Mouse (Mus musculus) midbrain, embryonic 16.5 days (tissue): Measurements from ENCODE around the gene Tns4. TPM values are rescaled to one million over a fixed set of nuclear protein-coding genes. Genes with fewer than 3 reads are reported as not detected.
A peak's percentile ranks its signal among the peaks of the same experiment; 100 is the strongest.

Experiments
- ATAC-seq: fragments of 200-750 bp; cut with Nextera tagmentation; 2 replicates; pipeline ENCODE4 v1.8.0; 2017; ENCODE audit warnings: moderate TSS enrichment
- H3K27ac ChIP-seq: fragments of 300-500 bp; sonication (generic); 2 replicates; pipeline ENCODE4 v1.5.1; 2014; ENCODE audit warnings: mild to moderate bottlenecking, low read length, mixed read lengths
- H3K27me3 ChIP-seq: fragments of 300-500 bp; sonication (generic); 2 replicates; pipeline ENCODE4 v1.6.1; 2014; ENCODE audit warnings: low read depth, low read length, mixed read lengths; ENCODE audit not compliant: control insufficient read depth, insufficient read depth
- H3K36me3 ChIP-seq: fragments of 300-500 bp; sonication (generic); 2 replicates; pipeline ENCODE4 v1.6.1; 2014; ENCODE audit warnings: mild to moderate bottlenecking, low read length, moderate library complexity, mixed read lengths; ENCODE audit not compliant: control insufficient read depth, insufficient read depth
- H3K4me1 ChIP-seq: fragments of 300-500 bp; sonication (generic); 2 replicates; pipeline ENCODE4 v1.6.1; 2014; ENCODE audit warnings: mild to moderate bottlenecking, low read length, mixed read lengths; ENCODE audit not compliant: control insufficient read depth, insufficient read depth
- H3K4me2 ChIP-seq: fragments of 300-500 bp; sonication (generic); 2 replicates; pipeline ENCODE4 v1.6.1; 2014; ENCODE audit warnings: mild to moderate bottlenecking, low read length, mixed read lengths
- H3K4me3 ChIP-seq: fragments of 300-500 bp; sonication (generic); 2 replicates; pipeline ENCODE4 v1.5.1; 2014; ENCODE audit warnings: low read depth, mild to moderate bottlenecking, low read length, moderate library complexity, mixed read lengths
- H3K9ac ChIP-seq: fragments of 300-500 bp; sonication (generic); 2 replicates; pipeline ENCODE4 v1.6.1; 2014; ENCODE audit warnings: low read depth, low read length, mixed read lengths
- H3K9me3 ChIP-seq: fragments of 300-500 bp; sonication (generic); replicated peaks from 2 replicates; pipeline ENCODE4 v1.6.1; 2014; ENCODE audit warnings: mild to moderate bottlenecking, low read length, mixed read lengths; ENCODE audit not compliant: control insufficient read depth, poor library complexity, severe bottlenecking
- WGBS: fragments of 180-500 bp; shearing (Covaris S2); extraction: QIAGEN DNeasy Blood & Tissue Kit; methylation state at CpG from one replicate; pipeline ENCODE4 v1.1.7; 2014; 5-methylcytosine and 5-hydroxymethylcytosine counted together
- polyA plus RNA-seq: library from polyadenylated mRNA; unstranded; fragments of >200 nt; fragmentation: Nextera tagmentation; extraction: Ambion mirVana; gene quantifications from 2 replicates; pipeline ENCODE4 v1.2.1, GENCODE M21; 2015

The Tns4 gene
- polyA plus RNA-seq, 1 experiment from 2014 or later, result 0.09 TPM

DNA sequence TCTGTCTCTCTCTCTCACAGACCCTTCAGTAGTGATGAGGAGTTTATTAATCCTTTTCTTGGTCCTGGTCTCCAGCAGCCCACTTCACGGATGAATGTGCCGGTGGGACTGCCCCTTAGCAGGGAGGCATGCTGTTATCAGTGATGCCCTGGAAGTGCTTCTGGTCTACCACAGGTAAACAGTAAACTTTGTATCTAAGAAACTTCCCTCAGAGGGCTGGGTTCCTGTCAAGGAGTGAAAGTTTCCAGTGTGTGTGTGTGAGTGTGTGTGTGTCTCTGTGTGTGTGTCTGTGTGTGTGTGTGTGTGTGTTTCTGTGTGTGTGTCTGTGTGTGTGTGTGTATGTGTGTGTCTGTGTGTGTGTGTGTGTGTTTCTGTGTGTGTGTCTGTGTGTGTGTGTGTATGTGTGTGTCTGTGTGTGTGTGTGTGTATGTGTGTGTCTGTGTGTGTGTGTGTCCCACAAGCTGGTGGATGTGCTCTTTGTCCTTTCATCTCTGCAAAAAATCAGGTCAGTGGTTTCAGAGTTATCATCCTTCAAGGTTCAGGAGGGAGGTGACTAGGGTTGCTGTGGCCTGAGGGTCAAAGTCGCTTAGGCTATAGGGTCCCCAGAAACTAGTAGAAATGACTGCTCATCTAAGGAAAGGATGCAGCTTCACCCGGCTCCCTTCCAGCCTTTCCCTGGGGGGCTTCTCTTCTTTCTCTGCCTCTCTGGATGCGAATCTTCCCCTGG, 41.8 kb upstream of the Tns4 start:
- Histone ChIP-seq H3K9ac (no peak overlapping the region), H3K9me3 (no peaks in the 10 kb centered on the region), H3K27me3 (no peaks in the 10 kb centered on the region), H3K27ac (no peak overlapping the region), H3K4me1 (peaks cover 12% of the 10 kb centered on the region), H3K36me3 (no peaks in the 10 kb centered on the region), H3K4me3 (no peak overlapping the region), H3K4me2 (no peak overlapping the region)
- WGBS, result 69% methylated on average over 5 of the region's 5 CpGs
- no peak for ATAC-seq

DNA sequence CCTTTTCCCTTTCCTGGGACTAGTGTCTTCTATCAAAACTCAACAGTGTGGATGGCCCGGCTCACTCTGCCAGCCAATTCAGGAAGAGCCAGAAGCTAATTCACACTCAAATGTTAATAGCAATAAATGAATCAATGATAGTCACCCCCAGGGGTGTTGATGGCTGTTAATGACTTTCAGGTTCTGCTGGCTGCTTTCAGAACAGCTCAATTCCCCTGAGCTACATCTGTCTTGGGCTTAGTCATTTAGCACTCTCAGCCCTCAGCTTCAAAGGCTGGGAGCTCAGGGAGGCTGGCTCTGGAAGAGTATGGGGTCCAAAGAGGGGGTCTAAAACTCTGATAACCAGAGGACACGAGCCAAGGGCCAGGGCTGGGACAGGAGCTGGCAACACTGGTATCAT, 40.2 kb upstream of the Tns4 start:
- H3K36me3 ChIP-seq, result no peaks in the 10 kb centered on the region
- H3K9ac ChIP-seq, result no peak overlapping the region
- no peak for ATAC-seq
- H3K9me3 ChIP-seq, result no peaks in the 10 kb centered on the region
- WGBS, result 60% methylated on average over 2 of the region's 2 CpGs
- H3K4me3 ChIP-seq, result no peak overlapping the region
- no peak overlapping the region for H3K4me2 ChIP-seq
- no peak overlapping the region for H3K27ac ChIP-seq
- peaks cover 12% of the 10 kb centered on the region for H3K4me1 ChIP-seq
- no peaks in the 10 kb centered on the region for H3K27me3 ChIP-seq

DNA sequence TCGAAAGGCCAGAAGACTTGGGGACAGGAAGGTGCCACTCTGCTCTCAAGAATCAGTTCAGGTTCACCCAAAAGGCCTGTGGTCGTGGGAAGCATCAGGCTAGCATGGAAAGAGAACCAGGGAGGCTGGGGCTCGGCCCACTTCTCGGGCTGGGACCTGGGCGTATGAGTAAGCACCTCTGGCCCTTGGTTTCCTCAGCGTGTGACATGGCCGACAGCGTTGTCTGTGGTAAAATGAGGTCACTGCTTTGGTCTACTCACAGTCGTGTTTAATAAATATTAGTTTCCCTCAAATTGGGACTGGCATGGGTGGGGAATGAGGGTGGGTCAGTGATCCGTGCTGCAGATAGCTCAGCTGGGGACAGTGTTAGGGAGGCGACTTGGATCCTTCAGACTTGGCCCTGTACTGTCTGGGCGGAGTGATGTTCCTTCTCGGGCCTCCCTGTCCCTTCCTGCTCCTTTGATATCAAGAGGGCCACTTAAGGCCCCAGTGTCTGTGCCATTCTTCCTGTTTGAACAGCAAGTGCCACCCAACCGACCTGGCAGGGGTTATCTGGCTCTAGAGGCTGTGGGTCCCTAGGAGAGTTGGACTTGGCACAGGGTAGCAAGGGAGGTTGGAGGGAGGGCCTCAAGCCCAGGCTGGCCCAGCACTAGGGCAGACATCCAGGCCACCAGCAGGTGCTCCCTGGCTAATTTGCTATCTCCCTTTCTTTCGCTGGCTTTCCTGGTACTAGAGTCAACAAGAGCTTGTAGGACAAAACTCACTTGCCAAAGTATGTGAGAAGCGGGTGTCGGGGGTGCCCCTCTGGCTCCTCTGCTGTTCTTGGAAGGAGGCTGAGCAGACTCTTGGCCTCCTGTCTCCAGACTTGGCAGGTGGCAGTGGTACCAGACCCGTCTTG, 38.9 kb upstream of the Tns4 start:
- no peak overlapping the region for H3K9ac ChIP-seq
- no peak overlapping the region for H3K4me3 ChIP-seq
- H3K4me2 ChIP-seq, result no peak overlapping the region
- no peaks in the 10 kb centered on the region for H3K36me3 ChIP-seq
- no peak overlapping the region for H3K27ac ChIP-seq
- no peaks in the 10 kb centered on the region for H3K27me3 ChIP-seq
- ATAC-seq, result no peak
- H3K4me1 ChIP-seq, result peaks cover 12% of the 10 kb centered on the region
- WGBS, result 84% methylated on average over 18 of the region's 18 CpGs
- no peaks in the 10 kb centered on the region; the same call in 1 of the 2 replicates for H3K9me3 ChIP-seq

DNA sequence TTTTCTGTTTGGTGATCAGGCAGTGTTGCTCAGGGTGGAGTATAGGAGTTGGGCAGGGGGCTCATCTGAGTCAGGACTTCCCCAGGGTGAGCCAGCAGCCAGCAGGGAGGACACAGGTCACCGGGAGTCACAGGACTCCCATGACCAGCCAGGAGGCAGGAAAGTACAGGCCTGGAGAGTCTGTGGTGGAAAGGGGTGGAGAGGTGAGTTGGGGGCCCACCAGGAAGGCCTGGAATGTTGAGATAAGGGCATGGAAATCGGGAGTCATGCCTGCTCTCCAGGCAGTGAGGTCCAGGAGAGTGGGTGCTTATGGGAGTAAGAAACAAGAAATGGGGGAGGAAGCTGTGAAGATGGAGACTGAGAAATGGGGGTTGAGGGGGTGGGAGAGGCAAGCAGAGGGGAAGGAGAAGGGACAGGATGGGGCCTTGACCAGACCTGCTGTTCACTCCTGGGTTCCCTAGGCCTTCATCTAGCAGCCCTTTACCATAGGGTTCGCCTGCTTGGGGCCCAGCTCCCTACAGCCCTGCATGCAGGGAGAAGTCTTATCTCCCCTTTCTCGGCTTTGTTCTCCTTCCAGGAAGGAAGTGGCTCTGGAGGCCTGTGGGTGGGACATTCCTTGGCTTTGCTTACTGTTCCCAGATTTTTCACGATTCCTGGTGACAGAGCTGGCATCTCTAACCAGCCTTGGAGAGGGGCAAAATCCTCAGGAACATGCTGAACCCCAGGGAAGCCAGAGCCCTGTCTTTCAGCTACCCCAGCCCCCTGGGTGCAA, 37.6 kb upstream of the Tns4 start:
- 51% methylated on average over 5 of the region's 5 CpGs for WGBS
- H3K4me3 ChIP-seq, result no peak overlapping the region
- H3K9ac ChIP-seq, result 0 out of 2 replicates have a peak overlapping the region, but pooled peaks have one; percentile 7
- H3K36me3 ChIP-seq, result no peaks in the 10 kb centered on the region
- no peak overlapping the region for H3K4me2 ChIP-seq
- peaks cover 4% of the 10 kb centered on the region for H3K4me1 ChIP-seq
- ATAC-seq, result no peak
- no peaks in the 10 kb centered on the region; the same call in 1 of the 2 replicates for H3K9me3 ChIP-seq
- no peaks in the 10 kb centered on the region for H3K27me3 ChIP-seq
- H3K27ac ChIP-seq, result no peak overlapping the region

DNA sequence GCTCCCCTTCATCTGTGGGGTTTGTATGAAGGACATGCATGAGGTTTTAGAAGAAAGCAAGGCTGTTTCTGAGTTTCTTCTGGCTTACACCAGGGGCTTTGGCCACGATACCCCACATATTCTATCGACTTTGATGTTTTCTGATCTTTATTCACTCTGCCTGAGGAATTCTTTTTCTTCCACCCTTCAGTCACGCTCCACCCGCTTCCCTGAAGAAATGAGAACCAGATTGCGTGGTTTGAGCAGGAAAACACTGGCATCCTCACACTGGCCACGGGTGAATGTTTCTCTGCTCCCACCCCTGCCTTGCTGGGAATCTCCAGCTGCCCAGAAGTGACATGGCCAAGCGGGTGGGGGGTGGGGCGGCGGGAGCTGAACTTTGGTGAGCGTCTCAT, 35.5 kb upstream of the Tns4 start:
- Histone ChIP-seq H3K9ac (no peak overlapping the region), H3K36me3 (no peaks in the 10 kb centered on the region), H3K4me1 (peaks cover 9% of the 10 kb centered on the region), H3K9me3 (no peaks in the 10 kb centered on the region; the same call in 1 of the 2 replicates), H3K27me3 (no peaks in the 10 kb centered on the region), H3K4me2 (no peak overlapping the region), H3K4me3 (no peak overlapping the region), H3K27ac (no peak overlapping the region)
- ATAC-seq, result no peak
- WGBS, result 45% methylated on average over 10 of the region's 10 CpGs

DNA sequence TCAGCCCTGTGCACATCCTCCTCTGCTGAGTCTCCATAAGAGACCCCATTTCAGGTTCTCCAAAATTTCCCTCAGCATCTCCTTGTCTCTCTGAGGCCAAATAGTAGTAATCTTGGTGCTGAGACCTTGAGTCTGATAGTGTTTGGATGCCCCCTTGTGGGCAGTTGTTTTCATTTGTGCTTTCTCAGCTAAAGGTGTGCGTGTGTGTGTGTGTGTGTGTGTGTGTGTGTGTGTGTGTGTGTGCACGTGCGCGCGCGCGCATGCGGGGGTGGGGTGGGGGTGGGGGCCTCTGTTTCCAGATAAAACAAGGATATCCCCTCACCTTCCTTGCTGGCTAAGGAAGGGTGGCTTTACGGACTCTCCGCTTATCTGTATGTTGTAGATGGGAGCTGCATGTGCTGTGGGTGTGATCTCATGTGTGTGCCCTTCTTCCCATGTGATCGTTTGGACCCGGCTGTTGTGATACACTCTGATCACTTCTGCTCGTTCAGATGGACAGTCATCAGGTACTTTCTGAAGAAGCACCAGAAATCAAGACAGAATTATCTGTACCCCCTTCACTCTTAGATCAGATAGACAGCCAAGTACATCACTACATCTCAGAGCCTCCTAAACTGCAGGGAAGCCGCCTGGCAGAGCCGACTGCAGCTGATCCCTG, 35.0 kb upstream of the Tns4 start:
- H3K36me3 ChIP-seq, result no peaks in the 10 kb centered on the region
- no peak overlapping the region for H3K27ac ChIP-seq
- no peaks in the 10 kb centered on the region for H3K27me3 ChIP-seq
- H3K4me3 ChIP-seq, result no peak overlapping the region
- H3K9ac ChIP-seq, result no peak overlapping the region
- 39% methylated on average over 15 of the region's 15 CpGs for WGBS
- ATAC-seq, result no peak
- H3K4me2 ChIP-seq, result no peak overlapping the region
- peaks cover 9% of the 10 kb centered on the region for H3K4me1 ChIP-seq
- H3K9me3 ChIP-seq, result no peaks in the 10 kb centered on the region; the same call in 1 of the 2 replicates

DNA sequence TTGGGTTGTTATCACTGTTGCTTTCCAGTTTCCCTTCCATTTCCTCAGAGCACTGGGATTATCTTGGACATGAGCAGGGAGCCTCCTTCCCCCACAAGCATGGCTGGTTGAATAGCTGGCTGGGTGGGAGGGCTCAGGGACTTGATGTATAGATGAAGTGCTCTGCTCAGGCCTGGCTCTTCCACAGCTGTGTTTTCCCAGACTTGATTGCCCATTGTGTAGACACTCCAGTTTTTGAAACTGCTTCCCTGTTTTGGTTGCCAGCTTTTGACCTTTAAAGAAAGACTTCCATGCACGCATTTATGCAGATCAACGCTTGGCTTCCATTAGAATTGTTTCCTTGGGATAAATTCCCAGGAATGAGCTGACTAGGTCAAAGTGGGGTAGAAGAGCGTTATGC, 33.6 kb upstream of the Tns4 start:
- no peak for ATAC-seq
- no peak overlapping the region for H3K27ac ChIP-seq
- no peaks in the 10 kb centered on the region for H3K27me3 ChIP-seq
- no peaks in the 10 kb centered on the region; the same call in 1 of the 2 replicates for H3K9me3 ChIP-seq
- H3K4me1 ChIP-seq, result peaks cover 9% of the 10 kb centered on the region
- no peaks in the 10 kb centered on the region for H3K36me3 ChIP-seq
- WGBS, result 60% methylated on average over 3 of the region's 3 CpGs
- no peak overlapping the region for H3K4me3 ChIP-seq
- no peak overlapping the region for H3K9ac ChIP-seq
- no peak overlapping the region for H3K4me2 ChIP-seq

DNA sequence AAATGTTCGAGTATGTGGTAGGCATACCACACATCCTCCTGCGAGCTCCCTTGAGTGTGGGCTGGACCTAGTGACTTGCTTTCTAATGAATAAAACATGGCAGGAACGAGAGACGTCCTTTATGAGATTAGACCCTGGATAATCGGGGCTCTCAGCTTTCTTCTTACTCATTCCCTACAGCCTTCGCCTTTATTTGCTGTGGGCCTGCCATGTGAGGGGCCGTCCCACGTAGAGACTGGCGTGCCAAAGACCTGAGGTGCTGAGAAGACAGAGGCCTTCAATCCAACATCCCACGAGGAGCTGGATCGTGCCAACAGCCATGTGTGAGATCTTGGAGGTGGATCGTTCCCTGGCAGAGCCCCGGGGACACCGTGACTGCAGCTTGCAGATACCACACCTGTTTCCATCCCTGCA, 32.1 kb upstream of the Tns4 start:
- no peak overlapping the region for H3K4me3 ChIP-seq
- H3K4me1 ChIP-seq, result peaks cover 9% of the 10 kb centered on the region
- H3K9ac ChIP-seq, result no peak overlapping the region
- no peak overlapping the region; the same call in 1 of the 2 replicates for H3K4me2 ChIP-seq
- 22% methylated on average over 14 of the region's 14 CpGs for WGBS
- no peaks in the 10 kb centered on the region; the same call in 1 of the 2 replicates for H3K9me3 ChIP-seq
- H3K36me3 ChIP-seq, result no peaks in the 10 kb centered on the region
- no peaks in the 10 kb centered on the region for H3K27me3 ChIP-seq
- ATAC-seq, result no peak
- H3K27ac ChIP-seq, result peak overlapping the region; percentile 34; the same call in 1 of the 2 replicates
